Mouse (Mus musculus) heart, embryonic 12.5 days (tissue): ENCODE data around the gene Gm10800. TPM values are rescaled to one million over a fixed set of nuclear protein-coding genes. Genes with fewer than 3 reads are reported as not detected.
"Not testable (repeated sequence)": the region's sequence is repeated elsewhere in the genome, so short reads cannot be mapped to it uniquely, and the experiment has no call there.

Experiments used
- ATAC-seq: fragments of 200-750 bp; cut with Nextera tagmentation; 2 replicates; pipeline ENCODE4 v1.8.0; 2017; ENCODE audit warnings: moderate TSS enrichment, moderate library complexity; ENCODE audit not compliant: insufficient number of reproducible peaks, low FRiP score
- H3K27ac ChIP-seq: fragments of 300-500 bp; sonication (generic); 2 replicates; pipeline ENCODE4 v1.5.1; 2016; ENCODE audit warnings: mild to moderate bottlenecking, moderate library complexity; ENCODE audit not compliant: poor library complexity, severe bottlenecking
- H3K27me3 ChIP-seq: fragments of 300-500 bp; sonication (generic); replicated peaks from 2 replicates; pipeline ENCODE4 v1.6.1; 2016; ENCODE audit warnings: mild to moderate bottlenecking, moderate library complexity
- H3K36me3 ChIP-seq: fragments of 300-500 bp; sonication (generic); 2 replicates; pipeline ENCODE4 v1.6.1; 2016; ENCODE audit warnings: mild to moderate bottlenecking, moderate library complexity
- H3K4me1 ChIP-seq: fragments of 300-500 bp; sonication (generic); replicated peaks from 2 replicates; pipeline ENCODE4 v1.6.1; 2016; ENCODE audit warnings: mild to moderate bottlenecking
- H3K4me2 ChIP-seq: fragments of 300-500 bp; sonication (generic); 2 replicates; pipeline ENCODE4 v1.6.1; 2016; ENCODE audit warnings: mild to moderate bottlenecking, moderate library complexity
- H3K4me3 ChIP-seq: fragments of 300-500 bp; sonication (generic); 2 replicates; pipeline ENCODE4 v1.5.1; 2016; ENCODE audit warnings: mild to moderate bottlenecking
- H3K9ac ChIP-seq: fragments of 300-500 bp; sonication (generic); 2 replicates; pipeline ENCODE4 v1.6.1; 2016; ENCODE audit warnings: mild to moderate bottlenecking, moderate library complexity
- H3K9me3 ChIP-seq: fragments of 300-500 bp; sonication (generic); replicated peaks from 2 replicates; pipeline ENCODE4 v1.6.1; 2016; ENCODE audit warnings: mild to moderate bottlenecking, moderate library complexity
- WGBS: fragments of 180-500 bp; shearing (Covaris S2); methylation state at CpG from one replicate; pipeline ENCODE4 v1.1.7; 2016; 5-methylcytosine and 5-hydroxymethylcytosine counted together
- polyA plus RNA-seq: library from polyadenylated mRNA; unstranded; fragments of >200 nt; fragmentation: Nextera tagmentation; extraction: Ambion mirVana; gene quantifications from 2 replicates; pipeline ENCODE4 v1.2.1, GENCODE M21; 2016

The Gm10800 gene
- 0.39 and 2.5 TPM in 2 replicates for polyA plus RNA-seq

DNA sequence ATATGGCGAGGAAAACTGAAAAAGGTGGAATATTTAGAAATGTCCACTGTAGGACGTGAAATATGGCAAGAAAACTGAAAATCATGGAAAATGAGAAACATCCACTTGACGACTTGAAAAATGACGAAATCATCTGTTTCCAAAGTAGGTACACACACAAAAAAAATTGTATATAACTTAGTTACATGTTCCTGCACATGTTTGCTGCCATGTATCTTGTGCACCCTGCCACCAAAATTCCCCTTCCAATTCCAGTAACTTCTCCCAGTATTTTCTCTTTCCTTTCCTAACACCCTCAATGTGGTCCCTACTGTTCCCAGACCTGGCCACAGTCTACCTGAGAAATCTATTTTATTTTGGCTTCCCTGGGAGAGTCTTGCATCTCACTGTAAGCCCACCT lies at the start of gene Gm10800:
TSS of gene Gm10800 (minus strand) at position 101 of the 400 bp plus-strand sequence.
- WGBS, result 79% methylated on average over 4 of the region's 4 CpGs
- H3K4me3 ChIP-seq, H3K36me3 ChIP-seq, H3K4me2 ChIP-seq, H3K9ac ChIP-seq, H3K27ac ChIP-seq, H3K4me1 ChIP-seq, H3K9me3 ChIP-seq, H3K27me3 ChIP-seq, ATAC-seq: not testable (repeated sequence)

DNA sequence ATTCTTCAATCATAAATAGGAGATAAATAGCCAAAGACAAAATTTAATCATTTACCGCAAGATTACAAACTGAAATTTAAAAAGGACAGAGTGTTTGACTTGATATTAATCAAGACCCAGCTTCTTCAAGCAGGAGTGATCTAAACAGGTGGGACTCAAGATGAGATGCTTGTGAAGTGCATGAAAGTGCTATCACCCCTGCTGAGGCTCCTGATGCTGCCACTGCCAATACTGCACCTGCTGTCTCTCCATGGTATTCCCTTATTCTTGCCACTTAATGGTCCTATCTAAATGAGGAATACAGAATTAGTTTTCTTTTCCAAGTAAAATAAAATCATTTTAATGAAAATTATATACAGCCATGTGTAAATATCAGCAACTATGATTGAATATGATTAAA lies 30.4 kb upstream of the Gm10800 start:
- Histone ChIP-seq H3K4me2 (no peak overlapping the region), H3K4me3 (no peak overlapping the region), H3K27ac (no peak overlapping the region), H3K27me3 (no peaks in the 10 kb centered on the region), H3K9me3 (0 out of 2 replicates have a peak, but pooled peaks cover 3% of the 10 kb centered on the region), H3K36me3 (no peaks in the 10 kb centered on the region), H3K9ac (no peak overlapping the region), H3K4me1 (no peaks in the 10 kb centered on the region)
- WGBS, result 90% methylated on average over 1 of the region's 1 CpGs
- no peak for ATAC-seq

DNA sequence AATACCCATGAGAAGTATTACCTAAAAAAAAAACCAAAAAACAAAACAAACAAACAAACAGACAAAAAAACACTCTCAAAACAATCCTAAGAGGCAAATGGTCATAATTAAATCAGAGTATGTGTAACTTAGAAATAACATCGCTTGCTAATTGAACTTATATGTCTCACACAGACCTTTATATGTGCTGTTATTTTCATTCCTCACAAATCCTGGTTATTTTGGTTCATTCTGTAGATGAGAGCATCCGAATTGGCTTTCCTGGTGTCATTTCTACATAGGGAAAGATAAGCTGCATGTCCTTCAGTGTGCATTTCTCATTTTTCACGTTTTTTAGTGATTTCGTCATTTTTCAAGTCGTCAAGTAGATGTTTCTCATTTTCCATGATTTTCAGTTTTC lies 5.2 kb downstream of the Gm10800 start, which contains the start of gene Gm10801:
TSS of gene Gm10801 (plus strand) at position 301 of the 400 bp plus-strand sequence.
- H3K4me2 ChIP-seq, H3K27me3 ChIP-seq, H3K9me3 ChIP-seq, H3K27ac ChIP-seq, H3K4me3 ChIP-seq, H3K36me3 ChIP-seq, H3K9ac ChIP-seq, ATAC-seq, H3K4me1 ChIP-seq: not testable (repeated sequence)
- WGBS, result 74% methylated on average over 4 of the region's 5 CpGs

Other genes starting within 250 kb of the Gm10800 start
- gene Gm10801, start 5.1 kb downstream of the Gm10800 start, polyA plus RNA-seq, result 0.52 TPM in 1 of 2 replicates, not detected in the other